Mouse (Mus musculus): ENCODE measurements around the gene Casp4.

Casp4 gene

GRCm38 (mm10) chr9:5308561-5308960, at the start of gene Casp4:
Gene Casp4, plus strand, starts transcription at chr9:5308828.
- DNase-seq (ENCODE audit: low spot score): no peak

GRCm38 (mm10) chr9:5263951-5264475, 44.6 kb upstream of the Casp4 start:
- no peak for DNase-seq (ENCODE audit: low spot score)

- DNase-seq (ENCODE audit: low spot score): no peak
These were observed 38.4 kb upstream of the Casp4 start for GRCm38 (mm10) chr9:5270274-5270673.

- DNase-seq (ENCODE audit: low spot score): no peak
These were observed 37.7 kb upstream of the Casp4 start for GRCm38 (mm10) chr9:5270884-5271283.

- no peak for DNase-seq (ENCODE audit: low spot score)
These were observed 37.2 kb upstream of the Casp4 start for GRCm38 (mm10) chr9:5271334-5271845.

GRCm38 (mm10) chr9:5286071-5286470, 22.6 kb upstream of the Casp4 start:
- no peak for DNase-seq (ENCODE audit: low spot score)

- DNase-seq (ENCODE audit: low spot score): no peak
These were observed 22.0 kb upstream of the Casp4 start for GRCm38 (mm10) chr9:5286597-5286996.

- DNase-seq (ENCODE audit: low spot score): no peak
These were observed 12.0 kb upstream of the Casp4 start for GRCm38 (mm10) chr9:5296354-5297237.

- DNase-seq (ENCODE audit: low spot score): no peak
These were observed 10.1 kb upstream of the Casp4 start, which contains the start of gene Casp1 for GRCm38 (mm10) chr9:5298329-5299131. Gene Casp1, plus strand, starts transcription at chr9:5298517.

GRCm38 (mm10) chr9:5299132-5299381, 9.6 kb upstream of the Casp4 start:
- no peak for DNase-seq (ENCODE audit: low spot score)

- no peak for DNase-seq (ENCODE audit: low spot score)
These were observed 1.5 kb downstream of the Casp4 start for GRCm38 (mm10) chr9:5310112-5310511.

- DNase-seq (ENCODE audit: low spot score): no peak
These were observed 2.8 kb downstream of the Casp4 start for GRCm38 (mm10) chr9:5311435-5311834.

GRCm38 (mm10) chr9:5328204-5328603, 19.6 kb downstream of the Casp4 start:
- DNase-seq (ENCODE audit: low spot score): no peak

GRCm38 (mm10) chr9:5332441-5332840, 23.8 kb downstream of the Casp4 start:
- DNase-seq (ENCODE audit: low spot score): no peak

- no peak for DNase-seq (ENCODE audit: low spot score)
These were observed 24.8 kb downstream of the Casp4 start for GRCm38 (mm10) chr9:5333422-5333821.

GRCm38 (mm10) chr9:5343092-5343491, 34.5 kb downstream of the Casp4 start:
- no peak for DNase-seq (ENCODE audit: low spot score)

GRCm38 (mm10) chr9:5344090-5344489, 35.5 kb downstream of the Casp4 start:
- DNase-seq (ENCODE audit: low spot score): no peak

- DNase-seq (ENCODE audit: low spot score): no peak
These were observed 36.8 kb downstream of the Casp4 start, which contains the start of gene Casp12 for GRCm38 (mm10) chr9:5345291-5345898. Gene Casp12, plus strand, starts transcription at chr9:5345430.

- DNase-seq (ENCODE audit: low spot score): no peak
These were observed 38.8 kb downstream of the Casp4 start for GRCm38 (mm10) chr9:5347381-5347780.

- no peak for DNase-seq (ENCODE audit: low spot score)
These were observed 45.0 kb downstream of the Casp4 start for GRCm38 (mm10) chr9:5353673-5354072.

GRCm38 (mm10) chr9:5356801-5357200, 48.2 kb downstream of the Casp4 start:
- no peak for DNase-seq (ENCODE audit: low spot score)

All from testis, postnatal 10 days (tissue).